Mouse (Mus musculus) heart, embryonic 15.5 days (tissue): Measurements from ENCODE around the gene Alkbh4. TPM values are rescaled to one million over a fixed set of nuclear protein-coding genes. Genes with fewer than 3 reads are reported as not detected.
A peak's percentile ranks its signal among the peaks of the same experiment; 100 is the strongest.

ENCODE experiments used
- ATAC-seq: fragments of 200-750 bp; cut with Nextera tagmentation; replicated peaks from 2 replicates; pipeline ENCODE4 v1.8.0; 2017; ENCODE audit warnings: low read depth, moderate TSS enrichment; ENCODE audit not compliant: insufficient number of reproducible peaks, insufficient read depth, low FRiP score
- H3K27ac ChIP-seq: fragments of 300-500 bp; sonication (generic); 2 replicates; pipeline ENCODE4 v1.5.1; 2015; ENCODE audit warnings: mild to moderate bottlenecking, inconsistent platforms
- H3K27me3 ChIP-seq: fragments of 300-500 bp; sonication (generic); 2 replicates; pipeline ENCODE4 v1.6.1; 2015; ENCODE audit warnings: inconsistent platforms
- H3K36me3 ChIP-seq: fragments of 300-500 bp; sonication (generic); 2 replicates; pipeline ENCODE4 v1.6.1; 2015; ENCODE audit warnings: mild to moderate bottlenecking, inconsistent platforms
- H3K4me1 ChIP-seq: fragments of 300-500 bp; sonication (generic); replicated peaks from 2 replicates; pipeline ENCODE4 v1.6.1; 2015; ENCODE audit warnings: inconsistent platforms
- H3K4me2 ChIP-seq: fragments of 300-500 bp; sonication (generic); 2 replicates; pipeline ENCODE4 v1.6.1; 2015; ENCODE audit warnings: inconsistent platforms, mild to moderate bottlenecking, moderate library complexity
- H3K4me3 ChIP-seq: fragments of 300-500 bp; sonication (generic); 2 replicates; pipeline ENCODE4 v1.5.1; 2015; ENCODE audit warnings: mild to moderate bottlenecking, inconsistent platforms
- H3K9ac ChIP-seq: fragments of 300-500 bp; sonication (generic); 2 replicates; pipeline ENCODE4 v1.6.1; 2015; ENCODE audit warnings: mild to moderate bottlenecking, inconsistent platforms
- H3K9me3 ChIP-seq: fragments of 300-500 bp; sonication (generic); replicated peaks from 2 replicates; pipeline ENCODE4 v1.6.1; 2016; ENCODE audit warnings: inconsistent platforms
- WGBS: fragments of 180-500 bp; shearing (Covaris S2); methylation state at CpG from one replicate; pipeline ENCODE4 v1.1.7; 2015; ENCODE audit warnings: mixed read lengths; 5-methylcytosine and 5-hydroxymethylcytosine counted together
- polyA plus RNA-seq: library from polyadenylated mRNA; unstranded; fragments of >200 nt; fragmentation: Nextera tagmentation; extraction: Ambion mirVana; gene quantifications from 2 replicates; pipeline ENCODE4 v1.2.1, GENCODE M21; 2015

The Alkbh4 gene
- 10.2 and 13.1 TPM in 2 replicates for polyA plus RNA-seq

DNA sequence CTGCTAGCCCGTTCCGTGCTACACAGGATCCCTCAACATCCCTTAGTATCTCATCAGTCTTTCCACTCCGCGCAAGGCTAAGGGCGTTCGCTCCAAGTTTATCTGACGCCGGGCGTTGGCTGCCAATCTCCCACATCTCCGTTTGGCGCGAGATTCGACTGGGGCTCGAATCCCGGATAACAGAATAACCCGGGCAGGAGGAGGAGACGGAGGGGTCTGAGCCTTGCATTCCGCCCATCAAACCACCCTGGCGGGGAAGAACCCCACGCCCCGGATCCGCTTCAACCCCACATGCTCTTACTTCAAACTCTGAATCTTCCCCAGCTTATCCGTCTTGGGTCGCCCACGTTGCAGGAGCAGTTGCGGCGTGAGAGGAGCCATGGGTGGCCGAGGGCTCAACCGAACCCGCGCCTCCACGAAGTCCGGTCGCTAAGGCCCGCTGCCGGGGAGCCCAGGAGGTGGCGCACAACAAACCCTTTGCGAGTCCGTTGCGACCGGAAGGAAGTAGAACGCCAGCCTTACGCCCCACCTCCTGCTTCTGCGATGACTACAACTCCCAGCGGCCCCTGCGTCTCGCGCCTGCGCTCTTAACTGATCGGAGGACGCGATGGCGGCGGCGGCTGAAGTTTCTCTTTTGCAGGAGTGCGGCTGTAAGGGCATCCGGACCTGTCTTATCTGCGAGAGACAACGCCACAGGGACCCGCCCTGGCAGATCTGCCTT lies at the start of gene Alkbh4, which contains the start of gene Lrwd1:
TSS of gene Alkbh4 (plus strand) at position 576 of the 721 bp plus-strand sequence.
TSS of gene Lrwd1 (minus strand) at position 504 of the 721 bp plus-strand sequence.
- Histone ChIP-seq H3K4me2 (peak within 1 kb of the TSS; percentile 79), H3K9ac (peak within 1 kb of the TSS; percentile 83), H3K27ac (peak within 1 kb of the TSS; percentile 49), H3K36me3 (peaks cover 33% of the 10 kb centered on the region), H3K9me3 (no peaks in the 10 kb centered on the region), H3K27me3 (no peaks in the 10 kb centered on the region), H3K4me3 (peak within 1 kb of the TSS; percentile 70), H3K4me1 (peaks cover 18% of the 10 kb centered on the region)
- ATAC-seq = peak; percentile 93
- WGBS = under 1% methylated on average over 60 of the region's 60 CpGs

DNA sequence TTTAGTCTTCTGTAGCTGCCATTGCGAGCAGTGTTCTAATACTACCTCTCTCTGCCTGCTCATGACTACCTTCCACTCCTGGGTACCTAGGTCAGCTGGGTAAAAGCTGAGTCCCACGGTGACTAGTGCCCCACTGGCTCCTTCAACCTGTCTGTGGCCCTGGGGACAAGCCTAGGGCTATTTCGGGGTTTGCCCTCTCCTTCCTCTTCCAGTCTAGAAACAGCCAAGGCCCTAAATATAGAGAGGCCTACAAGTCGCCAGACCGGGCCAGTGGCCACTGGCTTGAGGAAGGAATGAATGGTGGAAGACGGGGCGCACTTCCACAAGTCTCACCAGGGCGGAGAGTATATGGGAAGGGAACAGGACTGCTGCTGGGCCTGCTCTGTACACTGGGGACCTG lies 49.7 kb upstream of the Alkbh4 start:
- Histone ChIP-seq H3K4me2 (no peak overlapping the region), H3K27ac (no peak overlapping the region), H3K27me3 (peaks cover 37% of the 10 kb centered on the region), H3K36me3 (no peaks in the 10 kb centered on the region), H3K4me1 (peaks cover 18% of the 10 kb centered on the region), H3K9me3 (no peaks in the 10 kb centered on the region), H3K9ac (no peak overlapping the region), H3K4me3 (no peak overlapping the region)
- ATAC-seq = no peak
- WGBS = 83% methylated on average over 8 of the region's 8 CpGs

DNA sequence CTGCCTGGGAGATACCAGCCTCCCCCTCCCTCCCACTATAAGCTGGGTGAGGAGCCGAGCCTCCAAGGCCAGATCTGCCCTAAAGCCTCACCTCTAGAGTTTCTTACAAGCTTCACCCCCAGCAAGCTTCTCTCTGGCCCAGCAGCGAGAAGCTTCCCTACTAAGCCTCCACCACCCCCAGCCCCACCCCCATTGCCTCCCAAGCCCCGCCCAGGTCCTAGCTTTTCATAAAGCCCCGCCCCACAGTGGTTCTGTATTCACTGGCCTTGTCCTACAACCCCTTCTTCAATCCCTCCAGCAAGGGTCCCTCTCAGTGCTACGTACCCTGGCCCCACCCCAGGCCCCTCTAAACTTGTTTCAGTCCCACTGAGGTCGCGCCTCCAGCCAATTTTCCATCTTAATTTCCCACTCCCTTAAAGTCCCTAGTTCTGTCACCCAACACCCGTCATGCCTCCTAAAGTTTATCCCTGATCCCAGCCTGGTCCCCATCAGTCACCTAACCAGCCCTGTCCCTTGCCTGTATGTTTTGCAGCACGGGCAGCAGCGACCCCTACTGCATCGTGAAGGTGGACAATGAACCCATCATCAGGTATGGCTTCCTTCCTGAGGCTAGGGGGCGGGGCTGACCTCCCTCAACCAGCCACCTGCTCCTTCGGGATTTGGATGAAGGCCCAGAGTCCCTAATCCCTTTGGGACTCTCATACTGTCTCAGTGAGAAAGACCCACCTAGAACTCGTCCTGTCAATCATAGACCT lies 46.9 kb upstream of the Alkbh4 start:
- Histone ChIP-seq H3K27ac (no peak overlapping the region), H3K4me3 (no peak overlapping the region), H3K9me3 (no peaks in the 10 kb centered on the region), H3K27me3 (peaks cover 41% of the 10 kb centered on the region), H3K4me2 (no peak overlapping the region), H3K9ac (no peak overlapping the region), H3K36me3 (no peaks in the 10 kb centered on the region), H3K4me1 (peaks cover 11% of the 10 kb centered on the region)
- WGBS = 22% methylated on average over 14 of the region's 14 CpGs
- no peak for ATAC-seq

DNA sequence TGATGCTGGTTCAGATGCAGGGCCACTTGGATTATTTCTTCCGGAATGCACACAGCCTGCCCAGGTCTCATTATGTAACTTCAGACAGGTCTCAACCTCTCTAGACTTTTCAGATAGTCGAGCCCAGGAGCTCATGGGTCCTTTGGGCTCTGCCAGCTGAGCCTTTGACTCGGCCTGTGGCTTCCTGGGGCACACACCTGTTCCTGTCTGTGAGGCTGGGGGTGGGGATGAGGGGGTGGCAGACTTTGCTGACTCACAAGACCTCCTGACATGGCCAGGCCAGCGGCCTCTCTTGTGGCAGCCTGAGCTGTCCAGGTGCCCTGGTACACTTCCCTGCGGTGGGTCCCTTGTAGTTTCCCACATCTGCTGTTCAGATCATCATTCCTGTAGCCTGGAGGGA lies 44.0 kb upstream of the Alkbh4 start:
- 61% methylated on average over 5 of the region's 5 CpGs for WGBS
- Histone ChIP-seq H3K36me3 (no peaks in the 10 kb centered on the region), H3K4me1 (no peaks in the 10 kb centered on the region), H3K27me3 (peaks cover 13% of the 10 kb centered on the region), H3K9ac (no peak overlapping the region), H3K27ac (no peak overlapping the region), H3K9me3 (no peaks in the 10 kb centered on the region), H3K4me3 (no peak overlapping the region), H3K4me2 (no peak overlapping the region)
- ATAC-seq = no peak

DNA sequence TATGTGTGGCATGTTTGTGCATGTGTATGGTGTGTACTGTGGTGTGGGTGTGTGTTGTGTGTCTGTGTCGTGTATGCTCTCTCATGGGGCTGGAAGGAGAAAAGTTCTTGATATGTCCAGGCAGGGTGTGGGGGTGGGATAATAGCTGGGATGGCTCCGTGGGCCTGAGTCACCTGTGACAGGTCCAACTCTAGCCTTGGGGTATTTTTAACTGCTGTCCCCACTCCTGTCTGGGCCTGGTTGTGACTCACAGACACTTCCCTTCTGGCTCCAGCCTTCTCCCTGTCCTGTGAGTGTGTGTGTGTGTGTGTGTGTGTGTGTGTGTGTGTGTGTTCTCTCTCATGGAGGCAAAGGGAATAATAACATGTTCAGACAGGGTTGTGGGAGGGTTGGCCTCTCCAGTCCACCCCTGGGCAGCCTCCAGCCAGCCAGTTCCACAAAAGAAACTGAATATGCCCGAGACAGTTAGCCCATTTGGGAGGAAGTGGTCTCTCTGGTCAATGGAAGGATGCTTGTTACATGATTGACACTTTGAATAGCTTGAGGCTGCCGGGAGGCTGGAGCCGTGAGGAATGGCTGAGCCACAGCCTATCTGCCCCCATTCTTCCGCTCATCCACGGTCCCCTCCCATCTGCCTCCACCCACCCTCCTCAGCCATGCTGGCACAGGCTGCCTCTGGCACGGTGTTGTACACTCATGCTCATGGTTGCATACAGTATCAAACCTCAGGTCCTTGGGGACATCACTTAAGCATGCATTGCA lies 41.5 kb upstream of the Alkbh4 start:
- H3K9me3 ChIP-seq = no peaks in the 10 kb centered on the region
- no peak overlapping the region for H3K4me2 ChIP-seq
- H3K27me3 ChIP-seq = peaks cover 5% of the 10 kb centered on the region; the same call in 1 of the 2 replicates
- 49% methylated on average over 8 of the region's 8 CpGs for WGBS
- no peak overlapping the region for H3K27ac ChIP-seq
- no peak overlapping the region for H3K4me3 ChIP-seq
- no peak overlapping the region for H3K9ac ChIP-seq
- no peaks in the 10 kb centered on the region for H3K4me1 ChIP-seq
- no peaks in the 10 kb centered on the region for H3K36me3 ChIP-seq
- ATAC-seq = no peak

DNA sequence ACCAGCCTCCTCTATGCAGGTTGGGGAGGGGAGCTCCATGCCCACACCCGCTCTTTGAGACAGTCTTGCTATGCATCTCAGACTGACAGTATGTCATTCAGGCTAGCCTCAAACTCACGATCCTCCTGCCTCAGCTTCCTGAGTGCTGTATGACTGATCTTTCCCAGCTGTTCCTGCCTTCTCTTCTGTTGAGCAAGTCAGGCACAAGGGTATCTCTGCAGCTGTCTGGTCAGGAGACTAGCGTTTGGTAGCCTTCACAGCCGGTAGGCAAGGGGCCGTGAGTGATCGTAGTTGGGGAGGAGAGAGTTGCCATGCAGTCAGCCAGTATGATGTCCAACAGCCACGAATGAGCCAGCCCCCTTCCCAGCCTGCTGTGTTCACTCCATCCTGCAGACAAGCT lies 40.9 kb upstream of the Alkbh4 start:
- Histone ChIP-seq H3K4me3 (no peak overlapping the region), H3K36me3 (no peaks in the 10 kb centered on the region), H3K4me1 (no peaks in the 10 kb centered on the region), H3K4me2 (no peak overlapping the region), H3K27me3 (peaks cover 5% of the 10 kb centered on the region; the same call in 1 of the 2 replicates), H3K9me3 (no peaks in the 10 kb centered on the region), H3K27ac (no peak overlapping the region), H3K9ac (no peak overlapping the region)
- WGBS = 65% methylated on average over 7 of the region's 7 CpGs
- no peak for ATAC-seq

DNA sequence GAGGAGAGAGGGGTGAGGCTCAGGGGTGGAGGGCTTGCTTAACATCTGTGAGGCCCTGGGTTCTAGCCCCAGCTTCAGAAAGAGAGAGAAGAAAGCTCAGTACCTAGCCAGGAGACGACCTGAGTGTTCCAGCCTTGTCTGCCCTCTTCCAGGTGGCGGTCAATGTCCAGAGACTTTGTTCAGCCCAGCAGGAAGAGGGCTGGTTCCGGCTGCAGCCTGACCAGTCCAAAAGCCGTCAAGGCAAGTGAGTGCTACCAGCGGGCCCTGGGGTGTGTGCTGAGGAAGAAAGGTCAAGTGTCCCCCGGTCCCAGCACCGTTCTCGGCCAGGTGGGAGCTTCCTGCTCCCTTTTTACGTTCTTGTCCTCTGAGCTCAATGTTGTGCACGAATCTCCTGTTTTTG lies 37.4 kb upstream of the Alkbh4 start:
- H3K4me1 ChIP-seq = peaks cover 9% of the 10 kb centered on the region
- no peak overlapping the region for H3K9ac ChIP-seq
- ATAC-seq = no peak
- no peaks in the 10 kb centered on the region for H3K9me3 ChIP-seq
- peaks cover 28% of the 10 kb centered on the region for H3K27me3 ChIP-seq
- H3K4me2 ChIP-seq = no peak overlapping the region
- H3K27ac ChIP-seq = no peak overlapping the region
- H3K36me3 ChIP-seq = no peaks in the 10 kb centered on the region
- H3K4me3 ChIP-seq = no peak overlapping the region
- WGBS = 73% methylated on average over 10 of the region's 10 CpGs

DNA sequence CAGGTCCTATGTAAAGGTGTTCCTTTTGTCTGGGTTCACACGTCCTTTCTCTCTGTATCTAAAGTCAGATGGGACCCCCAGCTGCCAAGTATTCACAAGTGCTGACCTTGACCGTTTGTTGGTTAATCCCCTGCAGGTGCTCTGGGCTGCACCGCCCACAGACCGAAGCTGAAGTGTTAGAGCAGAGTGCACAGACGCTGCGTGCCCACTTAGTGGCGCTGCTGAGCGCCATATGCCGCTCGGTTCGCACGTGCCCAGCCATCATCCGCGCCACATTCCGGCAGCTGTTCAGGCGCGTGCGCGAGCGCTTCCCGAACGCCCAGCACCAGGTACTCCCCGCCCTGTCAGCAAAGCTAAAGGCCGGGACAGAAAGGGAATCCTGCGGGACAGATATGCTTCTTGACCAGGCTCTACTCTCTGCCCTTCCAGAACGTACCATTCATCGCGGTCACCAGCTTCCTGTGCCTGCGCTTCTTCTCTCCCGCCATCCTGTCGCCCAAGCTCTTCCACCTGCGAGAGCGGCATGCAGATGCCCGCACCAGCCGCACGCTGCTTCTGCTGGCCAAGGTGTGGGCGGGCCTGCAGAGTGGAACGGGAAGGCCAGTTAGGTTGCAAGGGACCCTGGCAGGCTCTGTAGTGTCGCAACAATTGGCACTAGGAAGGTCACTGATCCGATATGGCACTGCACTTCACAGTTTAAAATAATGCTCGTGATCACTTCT lies 33.7 kb upstream of the Alkbh4 start:
- peaks cover 9% of the 10 kb centered on the region for H3K4me1 ChIP-seq
- peak overlapping the region; percentile 80 for H3K4me2 ChIP-seq
- H3K9me3 ChIP-seq = no peaks in the 10 kb centered on the region
- H3K27me3 ChIP-seq = peaks cover 29% of the 10 kb centered on the region
- peak; percentile 60 for ATAC-seq
- H3K27ac ChIP-seq = no peak overlapping the region
- WGBS = 5% methylated on average over 41 of the region's 41 CpGs
- peak overlapping the region; percentile 45 for H3K4me3 ChIP-seq
- no peaks in the 10 kb centered on the region for H3K36me3 ChIP-seq
- peak overlapping the region; percentile 43; the same call in 1 of the 2 replicates for H3K9ac ChIP-seq

DNA sequence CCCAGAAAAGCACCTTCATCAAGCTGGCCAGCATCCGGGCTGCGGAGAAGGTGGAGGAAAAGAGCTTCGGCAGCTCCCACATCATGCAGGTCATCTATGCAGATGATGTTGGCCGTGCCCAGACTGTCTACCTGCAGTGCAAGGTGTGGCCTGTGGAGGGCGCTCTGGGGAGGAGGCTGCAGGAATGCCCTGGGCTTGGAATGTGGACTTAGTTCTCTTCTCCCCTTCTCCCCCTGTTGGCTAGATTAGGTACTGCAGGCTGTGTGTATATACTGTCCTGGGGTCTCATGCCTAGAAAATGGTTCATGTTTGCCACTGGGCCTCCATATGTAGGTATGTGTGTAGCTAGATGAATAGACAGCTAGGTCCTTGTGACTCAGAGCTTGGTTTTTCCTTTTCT lies 31.4 kb upstream of the Alkbh4 start:
- peaks cover 9% of the 10 kb centered on the region for H3K4me1 ChIP-seq
- H3K36me3 ChIP-seq = no peaks in the 10 kb centered on the region
- H3K4me3 ChIP-seq = no peak overlapping the region
- no peak overlapping the region for H3K4me2 ChIP-seq
- no peak for ATAC-seq
- 81% methylated on average over 5 of the region's 5 CpGs for WGBS
- H3K9me3 ChIP-seq = no peaks in the 10 kb centered on the region
- peaks cover 29% of the 10 kb centered on the region for H3K27me3 ChIP-seq
- no peak overlapping the region for H3K9ac ChIP-seq
- no peak overlapping the region for H3K27ac ChIP-seq

DNA sequence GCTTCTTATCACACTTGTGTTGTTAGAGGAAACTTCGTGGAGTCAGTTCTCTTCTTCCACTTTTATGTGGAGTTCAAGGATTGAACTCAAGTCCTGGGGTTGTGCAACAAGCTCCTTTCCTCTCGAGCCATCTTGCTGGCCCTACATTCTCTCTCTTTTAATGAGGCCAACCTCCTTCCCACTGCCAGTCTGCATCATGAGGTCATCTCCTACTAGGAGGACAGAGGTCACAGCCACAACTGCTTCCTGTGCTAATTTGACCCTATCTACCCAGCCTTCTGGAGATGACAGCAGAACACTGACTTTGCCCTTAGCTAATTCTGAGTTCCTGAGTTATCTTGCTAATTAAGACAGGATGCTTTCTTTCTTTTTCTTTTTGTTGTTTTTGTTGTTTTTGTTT lies 27.5 kb upstream of the Alkbh4 start:
- Histone ChIP-seq H3K36me3 (no peaks in the 10 kb centered on the region), H3K4me2 (no peak overlapping the region), H3K9me3 (no peaks in the 10 kb centered on the region), H3K4me3 (no peak overlapping the region), H3K9ac (no peak overlapping the region), H3K4me1 (no peaks in the 10 kb centered on the region), H3K27me3 (0 out of 2 replicates have a peak, but pooled peaks cover under 1% of the 10 kb centered on the region), H3K27ac (no peak overlapping the region)
- no peak for ATAC-seq
- WGBS = 35% methylated on average over 2 of the region's 2 CpGs

DNA sequence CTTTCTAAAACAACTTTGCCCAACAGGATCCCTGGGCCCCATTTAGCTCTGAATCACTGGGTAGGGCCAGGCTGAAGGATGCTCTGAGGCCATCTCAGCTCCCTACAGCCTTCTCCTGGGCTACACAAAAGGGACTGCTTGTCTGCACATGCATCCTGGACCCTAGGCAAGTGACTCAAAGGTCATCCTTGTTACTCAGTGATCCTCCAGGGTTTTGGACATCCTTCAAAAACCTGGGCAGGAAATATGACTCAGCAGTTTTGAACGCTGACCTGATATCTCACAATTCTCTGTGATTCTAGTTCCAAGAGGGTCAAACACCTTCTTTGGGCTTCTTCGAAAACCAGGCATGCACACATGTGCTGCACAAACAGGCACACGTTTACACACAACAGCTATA lies 26.9 kb upstream of the Alkbh4 start:
- Histone ChIP-seq H3K9ac (no peak overlapping the region), H3K27me3 (no peaks in the 10 kb centered on the region), H3K36me3 (no peaks in the 10 kb centered on the region), H3K4me1 (no peaks in the 10 kb centered on the region), H3K27ac (no peak overlapping the region), H3K9me3 (no peaks in the 10 kb centered on the region), H3K4me3 (no peak overlapping the region), H3K4me2 (no peak overlapping the region)
- WGBS = 64% methylated on average over 3 of the region's 3 CpGs
- ATAC-seq = no peak
